ENCODE assay signal across 8 mouse cellular contexts in the genomic region with DNA sequence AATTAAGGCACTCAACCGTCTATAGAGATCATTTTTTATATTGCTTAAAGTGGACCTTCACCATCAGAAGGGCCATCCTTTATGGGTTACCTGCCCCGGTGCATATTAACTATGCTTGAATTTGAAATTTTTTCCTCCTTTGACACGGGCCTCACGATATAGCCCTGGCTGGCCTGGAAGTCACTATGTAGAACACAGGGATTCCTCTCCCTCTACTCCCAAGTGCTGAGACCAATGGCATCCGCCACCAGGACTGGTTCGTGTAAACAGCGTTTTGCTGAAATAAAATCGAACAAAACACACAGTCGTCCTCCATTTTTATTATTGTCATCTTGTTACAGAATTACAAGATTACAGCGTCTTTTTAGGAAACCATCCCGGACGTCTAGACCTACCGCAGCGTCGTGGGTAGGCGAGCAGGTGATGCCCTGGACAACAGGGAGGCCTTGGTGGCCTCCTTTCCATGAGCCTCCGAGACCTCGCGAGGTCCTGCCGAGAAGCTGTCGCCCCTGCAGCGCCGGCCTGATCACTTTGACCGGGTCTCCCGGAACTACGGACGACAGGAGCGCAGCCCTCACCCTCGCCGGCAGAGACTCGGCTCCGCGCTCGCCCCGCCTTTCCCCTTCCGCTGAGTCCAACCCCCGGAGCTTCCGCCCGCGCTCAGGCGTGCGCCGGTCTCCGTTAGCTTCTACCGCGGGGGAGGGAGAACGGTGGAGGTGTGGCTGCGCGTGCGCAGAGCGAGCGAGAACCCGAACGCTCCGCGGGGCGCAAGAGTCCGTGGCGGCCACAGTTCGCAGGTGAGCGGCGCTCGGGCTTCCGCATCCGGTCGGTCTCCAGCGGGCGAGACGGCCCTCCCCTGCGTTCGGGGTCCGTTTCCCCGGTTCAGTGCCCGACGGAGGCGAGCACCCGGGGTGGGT. TPM values are rescaled to one million over a fixed set of nuclear protein-coding genes. Genes with fewer than 3 reads are reported as not detected.
A peak's percentile ranks its signal among the peaks of the same experiment; 100 is the strongest.
DNase-seq lines count a peak whose midpoint lies in the region; ATAC-seq and TF ChIP-seq lines count a peak whose summit lies in the region.

No protein-coding gene starts in this region.

- WGBS in hindbrain, postnatal 0 days, result 2% methylated on average over 70 of the region's 77 CpGs

- DNase-seq in WW6 (ENCODE audit: low read depth, low spot score), result peak; percentile 89
- DNase-seq in cerebellum, postnatal 4 days (ENCODE audit: low spot score in 2 of 2), result peak; percentile 94 to 96
- DNase-seq in gastrocnemius, adult 18-20 months (ENCODE audit: low spot score), result peak; percentile 97
- peak; percentile 98 for DNase-seq in hindbrain, postnatal 0 days (ENCODE audit: low spot score)
- peak; percentile 96 to 97 for DNase-seq in left cerebral cortex, adult 2 months (ENCODE audit: extremely low spot score in 1 of 2, low spot score in 2 of 2)
- peak; percentile 93 to 97 for DNase-seq in right cerebral cortex, adult 2 months (ENCODE audit: low spot score in 2 of 2)
- DNase-seq in urinary bladder, postnatal 14 days (ENCODE audit: low spot score), result peak; percentile 97

- TF ChIP-seq CTCF in hindbrain, postnatal 0 days (IDR thresholded peaks at IDR 0.05; ENCODE audit: low read depth), result peak; percentile 13; the same call in 1 of the 2 replicates
- TF ChIP-seq CTCF in left cerebral cortex, adult 2 months (IDR thresholded peaks at IDR 0.05), result no peak; the same call in 1 of the 2 replicates

- H3K9ac ChIP-seq in hindbrain, postnatal 0 days (replicated peaks; ENCODE audit: low read length), result peak overlapping the region; percentile 86

- peaks cover 9% of the 10 kb centered on the region; the same call in 1 of the 2 replicates for H3K4me1 ChIP-seq in hindbrain, postnatal 0 days (ENCODE audit: insufficient read depth, low read length)

- H3K4me3 ChIP-seq in hindbrain, postnatal 0 days (ENCODE audit: low read length), result peak overlapping the region; percentile 76
- H3K4me3 ChIP-seq in left cerebral cortex, adult 2 months, result peak overlapping the region; percentile 94

- peak; percentile 99 for ATAC-seq in hindbrain, postnatal 0 days
- ATAC-seq in megakaryocyte, adult 5-6 weeks (ENCODE audit: poor library complexity, severe bottlenecking), result peak; percentile 99

- no peaks in the 10 kb centered on the region for H3K9me3 ChIP-seq in hindbrain, postnatal 0 days (ENCODE audit: low read length)

- peak overlapping the region; percentile 82 for H3K4me2 ChIP-seq in hindbrain, postnatal 0 days (ENCODE audit: low read depth, low read length)

- H3K36me3 ChIP-seq in hindbrain, postnatal 0 days (ENCODE audit: insufficient read depth, low read length), result no peaks in the 10 kb centered on the region

- intact Hi-C loops in left cerebral cortex, adult 2 months (cut with DNase I), result loop anchor here (2.0 to 5.0 kb wide), 2 partner anchors 48 to 161 kb away; partner anchors contain the start of gene Slc25a4

- no peaks in the 10 kb centered on the region for H3K27me3 ChIP-seq in hindbrain, postnatal 0 days (ENCODE audit: insufficient read depth, low read length)

- peak overlapping the region; percentile 79 for H3K27ac ChIP-seq in hindbrain, postnatal 0 days
- peak overlapping the region; percentile 90 for H3K27ac ChIP-seq in left cerebral cortex, adult 2 months

RNA-seq across cellular contexts. Expression of gene Snx25, which starts 11.3 kb away (rescaled TPM):
- 1 to 10 TPM; 5.8 to 7.4 TPM for total RNA-seq in gastrocnemius, adult 18-20 months (2021)
- total RNA-seq in hindbrain, postnatal 0 days (2014; rRNA removed), result 36.9 and 38.7 TPM in 2 replicates
- 8.4 and 10.4 TPM in 2 replicates for polyA plus RNA-seq in hindbrain, postnatal 0 days (2015; fragmentation: Nextera tagmentation; extraction: Ambion mirVana)
- total RNA-seq in left cerebral cortex, adult 2 months (2021), result 10 to 100 TPM; 45.7 to 48.0 TPM
- total RNA-seq in megakaryocyte, adult 5-6 weeks (2015), result 20.8 and 24.5 TPM in 2 replicates
- total RNA-seq in megakaryocyte, adult 5-6 weeks (2017), result 20.2 and 30.7 TPM in 2 replicates

RNA-seq across cellular contexts. Expression of gene Cfap97, which starts 11.6 kb away (rescaled TPM):
- total RNA-seq in gastrocnemius, adult 18-20 months (2021), result 10 to 100 TPM; 13.6 to 14.9 TPM
- total RNA-seq in hindbrain, postnatal 0 days (2014; rRNA removed), result 15.1 and 15.2 TPM in 2 replicates
- polyA plus RNA-seq in hindbrain, postnatal 0 days (2015; fragmentation: Nextera tagmentation; extraction: Ambion mirVana), result 26.8 and 28.0 TPM in 2 replicates
- 10 to 100 TPM; 21.6 to 22.4 TPM for total RNA-seq in left cerebral cortex, adult 2 months (2021)
- 14.5 and 19.8 TPM in 2 replicates for total RNA-seq in megakaryocyte, adult 5-6 weeks (2015)
- total RNA-seq in megakaryocyte, adult 5-6 weeks (2017), result 15.7 and 24.1 TPM in 2 replicates

RNA-seq across cellular contexts. Expression of gene Slc25a4, which starts 47.9 kb away (rescaled TPM):
- total RNA-seq in gastrocnemius, adult 18-20 months (2021), result 1,000 to 10,000 TPM; 2,853 to 2,971 TPM
- total RNA-seq in hindbrain, postnatal 0 days (2014; rRNA removed), result 1,071 and 1,180 TPM in 2 replicates
- polyA plus RNA-seq in hindbrain, postnatal 0 days (2015; fragmentation: Nextera tagmentation; extraction: Ambion mirVana), result 1,213 and 1,215 TPM in 2 replicates
- 100 to 1,000 TPM; 535 to 559 TPM for total RNA-seq in left cerebral cortex, adult 2 months (2021)
- total RNA-seq in megakaryocyte, adult 5-6 weeks (2015), result 75.2 and 75.9 TPM in 2 replicates
- total RNA-seq in megakaryocyte, adult 5-6 weeks (2017), result 119 and 127 TPM in 2 replicates

Comparison
In these comparisons a context has a peak if more than half of its experiments do, and no peak if none do; other contexts are left out.
1. Peak in every context shown above with its lines: DNase-seq, ATAC-seq, H3K4me3 ChIP-seq and H3K27ac ChIP-seq.